Mouse (Mus musculus) v-Abl transformed pro-B cells (cell line): ENCODE data around the gene Hoxc8.

ENCODE experiments used
- in situ Hi-C, 2 experiments: fragments of 400-800 bp; cut with MboI; formaldehyde crosslinking; loops; one replicate each; pipeline ENCODE4 v1.15.1; 2025; ENCODE audit not compliant: unreplicated experiment in 2 of 2

Hoxc8 gene

DNA sequence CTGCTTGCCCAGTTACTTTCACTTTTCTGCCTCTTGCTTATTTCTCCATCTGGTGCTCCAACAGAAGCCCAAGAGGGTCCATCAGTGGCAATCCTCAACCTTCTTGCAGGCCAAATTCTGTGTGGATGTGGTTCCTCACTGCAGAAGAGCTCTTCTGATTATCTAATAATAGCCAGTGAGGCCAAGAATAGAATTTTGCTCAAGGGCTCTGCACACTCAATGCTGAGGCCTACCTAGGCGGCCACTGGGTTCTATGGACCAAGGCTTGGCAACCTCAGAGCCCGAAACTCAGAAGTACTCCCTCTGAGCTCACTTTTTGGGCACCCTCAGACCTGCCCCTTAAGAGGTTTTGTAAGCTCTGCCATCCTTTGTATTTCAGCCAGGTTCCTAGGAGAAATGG, 11.0 kb downstream of the Hoxc8 start:
- in situ Hi-C loops = no loop called here

DNA sequence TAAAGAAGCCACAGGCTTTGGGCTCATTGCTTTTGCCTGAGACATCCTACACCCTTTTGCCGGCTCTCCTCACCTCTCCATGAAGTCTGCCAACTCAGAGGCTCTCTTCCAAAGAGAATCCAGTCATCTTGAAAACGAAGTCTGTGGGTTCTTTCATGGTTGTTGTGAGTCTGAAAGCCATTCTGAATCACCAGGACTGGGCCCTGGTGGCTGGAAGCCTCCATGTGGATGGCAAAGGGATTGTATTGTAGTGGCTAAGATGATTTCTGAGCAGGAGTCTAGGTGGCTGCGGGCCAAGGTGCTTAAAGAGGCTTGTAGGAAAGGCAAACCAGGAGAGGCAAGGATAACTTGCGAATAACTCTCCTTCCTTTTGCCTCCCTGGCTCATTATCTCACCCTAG, 11.7 kb downstream of the Hoxc8 start:
- in situ Hi-C loops = no loop called here

DNA sequence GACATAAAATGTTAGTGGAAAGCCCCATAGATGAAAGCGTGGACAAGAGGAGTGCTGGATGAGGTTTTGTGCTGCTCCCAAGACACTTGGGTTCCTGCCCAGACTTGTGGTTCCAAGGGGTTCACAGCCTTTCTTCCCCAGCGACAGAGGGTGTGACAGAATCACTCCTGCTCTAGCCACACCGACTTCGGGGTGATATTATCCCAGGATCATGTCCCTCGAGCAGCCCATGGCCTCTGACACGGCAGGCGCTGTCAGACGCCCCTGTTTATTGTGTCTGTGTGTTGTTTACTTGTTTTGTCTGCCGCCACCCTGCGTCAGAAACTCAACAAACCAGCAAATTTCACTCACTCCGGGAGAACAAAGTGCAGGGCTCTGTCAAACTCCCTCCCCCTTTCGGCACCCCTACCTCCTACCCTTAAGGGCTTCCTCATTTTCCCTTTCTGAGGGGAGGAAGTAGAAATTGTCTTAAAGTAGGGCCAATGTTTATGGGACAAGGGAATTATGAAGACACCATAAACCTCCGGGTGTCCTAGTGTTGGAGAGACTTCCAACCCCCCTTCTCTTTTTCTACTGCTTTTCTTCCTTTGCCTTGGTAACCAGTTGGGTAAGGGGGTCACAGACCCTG, 12.5 kb downstream of the Hoxc8 start:
- in situ Hi-C loops = no loop called here

DNA sequence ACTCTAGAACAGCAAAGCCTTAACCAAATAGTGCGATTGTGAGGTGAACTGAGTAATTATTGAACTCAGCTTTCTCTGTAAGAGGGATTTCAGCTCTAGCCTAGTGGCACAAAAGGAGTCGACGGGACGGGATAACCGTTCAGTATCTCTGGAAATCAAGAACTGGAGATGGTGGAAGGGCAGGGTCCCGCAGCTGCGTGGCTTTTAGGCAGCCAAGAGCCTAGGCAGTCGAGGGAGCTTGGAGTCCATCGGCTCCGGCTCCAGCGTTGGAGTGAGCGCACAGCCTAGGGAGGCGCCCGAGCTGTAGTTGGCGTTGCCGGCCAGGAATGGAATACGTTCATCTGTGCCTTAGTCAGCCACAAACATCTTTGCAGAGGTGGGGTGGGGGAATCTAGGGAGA, 14.9 kb downstream of the Hoxc8 start:
- in situ Hi-C loops = no loop called here

DNA sequence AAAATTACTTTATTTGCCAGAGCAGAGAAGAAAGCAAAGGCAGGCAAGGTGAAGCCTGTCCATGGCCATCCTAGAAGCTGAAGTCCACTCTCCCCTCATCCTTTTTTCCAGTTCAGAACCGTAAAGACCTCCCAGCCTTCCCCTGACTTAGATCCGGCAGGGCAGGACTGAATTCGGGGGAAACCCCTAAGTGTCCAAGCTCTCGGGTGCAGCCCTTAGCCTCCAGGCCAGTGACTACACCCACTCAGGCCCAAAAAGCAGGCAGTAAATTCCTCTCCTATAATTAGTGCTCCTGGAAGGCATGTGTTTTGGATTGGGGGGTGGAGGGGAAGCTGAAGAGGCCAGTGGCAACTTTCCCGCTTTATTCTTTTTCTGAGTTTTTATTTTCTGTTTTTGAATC, 15.4 kb downstream of the Hoxc8 start:
- in situ Hi-C loops = no loop called here

DNA sequence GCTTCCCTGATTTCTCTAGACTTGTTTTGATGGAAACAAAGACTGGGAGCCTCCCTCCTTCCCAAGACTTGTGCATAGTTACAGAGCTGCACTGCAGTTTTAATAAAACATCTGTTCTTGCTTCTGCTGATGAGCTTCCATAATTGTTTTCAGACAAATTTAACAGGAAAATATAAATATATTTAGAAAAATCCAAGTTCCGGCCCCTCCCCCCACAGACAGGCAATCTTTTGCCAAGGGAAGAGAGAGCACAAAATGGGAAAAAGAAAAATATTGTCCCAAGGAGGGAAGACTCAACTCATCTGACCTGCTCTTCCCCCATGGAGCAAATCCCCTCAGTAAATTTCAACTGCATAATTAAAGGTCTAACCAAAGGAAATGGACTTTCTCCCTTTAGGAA, 15.9 kb downstream of the Hoxc8 start:
- in situ Hi-C loops = no loop called here

DNA sequence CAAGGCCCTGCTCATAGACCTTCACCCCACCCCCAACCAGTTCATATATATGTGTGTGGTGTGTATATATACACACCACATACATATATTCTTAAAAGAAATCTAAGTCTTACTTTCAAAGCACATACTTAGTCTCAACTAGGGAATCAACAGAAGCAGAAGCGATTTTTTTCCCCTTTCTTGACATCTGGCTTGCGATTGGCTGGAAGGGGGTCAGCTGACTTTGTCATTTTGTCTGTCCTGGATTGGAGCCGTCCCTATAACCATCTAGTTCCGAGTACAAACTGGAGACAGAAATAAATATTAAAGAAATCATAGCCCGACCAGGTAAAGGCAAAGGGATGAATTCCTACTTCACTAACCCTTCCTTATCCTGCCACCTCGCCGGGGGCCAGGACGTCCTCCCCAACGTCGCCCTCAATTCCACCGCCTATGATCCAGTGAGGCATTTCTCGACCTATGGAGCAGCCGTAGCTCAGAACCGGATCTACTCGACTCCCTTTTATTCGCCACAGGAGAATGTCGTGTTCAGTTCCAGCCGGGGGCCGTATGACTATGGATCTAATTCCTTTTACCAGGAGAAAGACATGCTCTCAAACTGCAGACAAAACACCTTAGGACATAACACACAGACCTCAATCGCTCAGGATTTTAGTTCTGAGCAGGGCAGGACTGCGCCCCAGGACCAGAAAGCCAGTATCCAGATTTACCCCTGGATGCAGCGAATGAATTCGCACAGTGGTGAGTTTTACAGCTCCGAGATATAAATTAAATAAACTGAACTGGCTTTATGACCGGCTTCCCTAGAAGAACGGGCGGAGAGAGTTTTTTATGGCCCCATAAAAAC, 19.1 kb downstream of the Hoxc8 start:
- in situ Hi-C loops = loop anchor here in 1 of 2 experiments (5.0 kb wide), 1 partner anchor 163 kb away; no protein-coding TSS in a partner anchor

DNA sequence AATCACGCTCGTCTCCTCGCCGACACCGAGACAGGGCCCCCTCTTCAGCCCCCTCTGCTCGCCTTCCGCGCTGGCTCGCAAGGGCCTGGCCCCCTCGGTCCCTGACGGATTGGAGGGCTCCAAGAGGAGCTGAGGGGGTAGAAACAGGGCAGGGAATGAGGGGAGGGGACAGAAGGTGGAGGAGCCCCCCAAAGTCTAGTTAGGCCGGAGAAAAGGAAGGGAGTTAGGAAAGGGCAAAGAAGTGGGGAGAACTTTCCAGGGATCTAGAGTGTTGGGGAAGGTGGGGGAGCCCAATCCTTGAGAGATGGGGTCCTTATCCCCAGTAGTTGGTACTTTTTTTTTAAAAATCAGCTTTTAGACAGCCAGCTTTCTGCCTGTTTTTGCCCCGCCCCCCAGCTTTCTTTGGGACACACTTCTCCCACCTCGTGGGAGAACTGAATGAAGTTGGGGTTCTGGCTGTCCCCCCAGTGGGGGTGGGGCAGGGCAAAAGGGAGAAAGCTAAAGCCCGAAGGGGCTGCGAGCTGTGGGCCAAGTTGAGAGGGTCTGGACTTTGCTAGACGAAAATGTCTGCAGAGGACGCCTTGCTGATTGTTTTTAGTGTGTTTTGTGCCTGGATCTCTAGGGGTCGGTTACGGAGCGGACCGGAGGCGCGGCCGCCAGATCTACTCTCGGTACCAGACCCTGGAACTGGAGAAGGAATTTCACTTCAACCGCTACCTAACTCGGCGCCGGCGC, 19.9 kb downstream of the Hoxc8 start:
- in situ Hi-C loops = loop anchor here in 1 of 2 experiments (5.0 kb wide), 1 partner anchor 162 kb away; no protein-coding TSS in a partner anchor

DNA sequence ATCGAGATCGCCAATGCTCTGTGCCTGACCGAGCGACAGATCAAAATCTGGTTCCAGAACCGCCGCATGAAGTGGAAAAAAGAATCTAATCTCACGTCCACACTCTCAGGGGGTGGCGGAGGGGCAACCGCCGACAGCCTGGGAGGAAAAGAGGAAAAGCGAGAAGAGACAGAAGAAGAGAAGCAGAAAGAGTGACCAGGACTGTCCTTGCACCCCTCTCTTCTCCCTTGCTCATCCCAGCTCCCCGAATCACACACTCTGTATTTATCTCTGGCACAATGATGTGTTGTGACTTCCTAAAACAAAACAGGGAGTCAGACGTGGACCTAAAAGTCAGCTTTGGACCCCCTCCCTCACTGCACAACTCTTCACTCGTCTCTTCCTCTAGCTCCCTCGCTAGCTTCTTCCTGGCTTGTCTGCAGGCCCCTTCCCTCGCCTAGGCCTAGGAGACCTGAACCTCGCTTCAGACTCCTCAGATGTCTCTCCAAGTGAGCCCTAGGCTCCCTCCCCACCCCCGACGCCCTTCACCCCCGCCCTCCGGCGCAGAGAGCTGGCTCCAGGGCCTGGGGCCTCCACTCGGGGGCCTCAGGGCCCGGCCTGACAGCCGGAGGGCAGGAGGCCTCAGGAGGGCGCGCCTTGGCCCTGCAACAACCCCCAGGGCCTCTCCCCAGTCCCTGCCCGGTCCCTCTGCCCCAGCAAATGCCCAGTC, 20.6 kb downstream of the Hoxc8 start:
- in situ Hi-C loops = loop anchor here in 1 of 2 experiments (5.0 kb wide), 1 partner anchor 161 kb away; no protein-coding TSS in a partner anchor

DNA sequence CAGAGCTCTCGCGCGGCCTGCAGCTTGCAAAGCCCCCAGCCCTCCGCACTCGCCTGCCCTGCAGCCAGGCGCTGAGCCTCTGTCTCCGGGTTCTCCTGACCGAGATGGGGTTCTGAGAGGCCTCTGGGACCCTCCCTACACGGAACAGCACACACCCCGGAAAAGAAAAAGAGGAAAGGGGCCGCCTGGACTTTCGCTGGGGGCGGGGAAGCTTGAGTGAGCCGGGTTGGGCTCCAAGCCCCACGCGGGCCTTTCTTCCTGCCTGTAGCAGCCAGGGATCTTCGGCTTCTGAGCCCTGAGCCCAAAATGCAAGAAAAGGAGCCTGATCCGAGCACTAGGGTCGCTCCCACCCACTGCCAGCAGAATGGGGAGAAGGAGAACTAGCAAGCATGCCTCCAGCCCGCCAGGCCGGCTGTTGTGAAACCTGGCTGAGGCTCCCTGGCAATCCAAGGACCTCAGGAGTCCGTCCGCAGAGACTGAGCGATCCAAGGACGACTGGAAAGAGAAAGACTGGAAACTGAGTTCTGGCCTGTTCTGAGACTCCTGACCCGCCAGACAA, 21.6 kb downstream of the Hoxc8 start:
- in situ Hi-C loops = loop anchor here in 1 of 2 experiments (5.0 kb wide), 1 partner anchor 160 kb away; no protein-coding TSS in a partner anchor

DNA sequence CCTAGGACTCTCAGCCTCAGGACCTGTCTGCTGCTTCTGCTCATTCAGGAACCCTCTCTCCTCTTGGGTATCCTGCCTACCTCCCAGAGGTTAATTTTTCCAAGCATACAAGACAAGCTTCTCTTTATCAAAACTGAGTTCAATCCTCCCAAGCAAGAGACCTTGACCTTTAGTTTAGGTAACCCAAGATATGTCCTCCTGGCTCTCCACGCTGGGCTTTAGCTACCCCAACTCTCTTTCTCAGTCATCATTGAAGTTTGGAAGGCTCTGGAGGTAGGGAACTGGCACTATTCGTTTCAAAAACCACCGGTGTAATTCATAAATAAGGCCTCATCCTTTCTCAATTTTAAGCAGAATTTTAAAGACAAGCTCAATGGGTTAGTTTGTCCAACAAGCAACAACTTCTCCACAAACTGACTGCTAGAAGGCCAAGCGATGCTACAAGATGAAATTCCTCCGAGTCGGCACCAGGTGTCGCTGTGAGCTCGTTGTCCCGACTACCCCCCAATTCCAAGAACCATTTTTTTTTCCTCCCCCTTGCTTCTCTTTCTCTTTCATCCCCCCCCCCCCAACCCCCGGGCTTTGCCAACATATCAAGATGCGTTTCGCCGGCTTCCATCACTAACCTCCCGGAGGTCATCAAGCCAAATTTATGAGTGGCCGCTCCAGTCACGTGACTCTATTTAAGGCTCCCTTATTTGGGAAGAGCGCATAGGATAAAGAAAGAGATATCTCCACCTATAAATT, 23.0 kb downstream of the Hoxc8 start:
- in situ Hi-C loops = loop anchor here in 1 of 2 experiments (5.0 kb wide), 1 partner anchor 159 kb away; no protein-coding TSS in a partner anchor

DNA sequence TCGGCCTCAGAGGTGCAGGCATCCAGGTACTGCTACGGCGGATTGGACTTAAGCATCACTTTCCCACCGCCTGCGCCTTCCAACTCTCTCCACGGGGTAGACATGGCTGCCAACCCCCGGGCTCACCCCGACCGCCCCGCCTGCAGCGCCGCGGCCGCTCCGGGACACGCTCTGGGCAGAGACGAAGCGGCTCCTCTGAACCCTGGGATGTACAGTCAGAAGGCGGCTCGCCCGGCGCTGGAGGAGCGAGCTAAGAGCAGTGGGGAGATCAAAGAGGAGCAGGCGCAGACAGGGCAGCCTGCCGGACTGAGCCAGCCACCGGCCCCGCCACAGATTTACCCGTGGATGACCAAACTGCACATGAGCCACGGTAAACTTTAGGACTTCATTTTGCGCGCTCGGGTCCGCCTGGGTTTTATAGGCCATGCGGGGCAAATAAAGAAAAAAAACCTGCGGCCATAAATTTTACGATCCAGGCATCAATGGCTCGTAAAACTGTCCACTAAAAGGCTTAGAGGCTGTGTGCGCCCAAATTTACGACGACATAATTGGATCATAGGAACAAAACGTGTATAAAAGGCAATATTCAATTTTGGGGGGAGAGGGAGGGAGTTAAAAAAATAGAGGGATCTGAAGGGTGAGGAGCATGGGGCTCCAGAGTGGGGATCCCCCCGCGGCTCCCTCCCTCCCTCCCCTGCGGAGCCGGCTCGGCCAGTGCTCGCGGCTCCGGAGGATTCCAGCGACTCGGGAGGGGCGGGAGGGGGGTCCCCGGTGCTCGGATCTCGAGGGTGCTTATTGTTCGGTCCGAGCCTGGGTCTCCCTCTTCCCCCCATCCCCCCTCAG, 24.0 kb downstream of the Hoxc8 start:
- in situ Hi-C loops = loop anchor here in 1 of 2 experiments (5.0 kb wide), 1 partner anchor 158 kb away; no protein-coding TSS in a partner anchor

DNA sequence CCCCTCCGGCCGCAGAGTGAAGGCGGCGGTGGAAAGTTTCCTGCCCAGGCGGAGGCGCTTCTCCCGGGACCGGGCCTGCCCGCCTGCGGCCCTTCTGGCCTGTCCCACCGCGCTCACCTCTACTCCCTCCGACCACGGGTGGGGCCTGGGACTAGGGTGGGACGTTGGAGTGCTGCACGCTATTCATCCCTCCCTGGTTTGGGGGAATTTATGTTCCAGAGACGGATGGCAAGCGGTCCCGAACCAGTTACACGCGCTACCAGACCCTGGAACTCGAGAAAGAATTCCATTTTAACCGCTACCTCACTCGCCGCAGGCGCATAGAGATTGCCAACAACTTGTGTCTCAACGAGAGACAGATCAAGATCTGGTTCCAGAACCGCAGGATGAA, 24.6 kb downstream of the Hoxc8 start:
- in situ Hi-C loops = no loop called here

DNA sequence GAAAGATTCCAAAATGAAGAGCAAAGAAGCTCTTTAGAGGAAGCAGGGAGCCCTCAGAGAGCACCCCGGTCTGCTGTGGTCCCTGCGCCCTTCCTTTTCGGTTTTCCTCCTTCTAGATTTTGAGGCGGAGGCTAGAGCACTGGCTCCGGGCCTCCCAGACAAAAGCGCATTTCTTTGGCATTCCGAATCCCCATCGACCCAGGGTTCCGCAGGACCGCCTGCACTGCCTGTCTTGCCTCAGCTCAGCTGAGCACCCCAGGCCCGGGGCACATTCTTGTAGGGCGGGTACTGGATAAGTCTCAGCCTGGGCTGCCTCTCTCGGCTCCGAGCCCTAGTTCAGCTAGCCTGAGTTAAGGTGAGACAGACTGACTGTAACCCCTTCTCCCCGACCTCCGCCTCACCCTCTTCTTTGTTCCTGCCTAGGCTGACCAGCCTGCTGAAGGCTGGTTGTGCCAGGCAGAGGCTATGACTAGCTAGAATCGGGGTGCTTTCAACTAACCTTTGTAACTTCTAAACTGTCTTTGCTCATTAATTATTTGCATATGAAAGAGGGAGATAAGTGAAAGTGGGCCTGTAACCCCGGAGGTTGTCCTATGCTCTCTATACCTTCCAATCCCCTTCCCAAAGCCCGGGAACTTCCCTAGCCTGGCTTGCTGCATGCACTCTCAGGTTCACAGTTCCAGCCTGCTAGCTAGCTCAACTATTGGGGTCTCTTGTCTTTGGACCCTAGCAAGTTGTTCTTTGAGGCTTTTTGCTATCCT, 25.2 kb downstream of the Hoxc8 start:
- in situ Hi-C loops = no loop called here

DNA sequence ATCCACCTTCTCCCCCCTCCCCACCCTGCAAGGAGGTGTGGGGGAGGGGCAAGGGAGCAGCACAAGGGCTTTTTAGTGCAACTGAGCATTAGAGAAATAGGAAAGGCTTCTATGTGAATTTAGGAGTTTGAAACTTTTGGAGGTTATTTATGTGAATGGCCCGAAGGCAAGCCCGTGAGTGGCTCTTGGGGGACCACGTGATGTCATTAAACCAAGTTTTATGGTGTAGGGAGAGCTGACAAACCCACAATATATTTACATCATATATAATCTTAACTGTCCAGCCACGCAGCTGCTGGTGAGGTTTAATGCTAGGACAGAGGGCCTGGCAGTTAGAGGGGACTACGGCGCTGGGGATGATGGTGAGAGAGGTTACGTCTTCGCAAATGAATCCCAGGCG, 28.2 kb downstream of the Hoxc8 start, which contains the start of gene Hoxc4:
Gene Hoxc4 (plus strand): TSS at position 299 of the 400 bp plus-strand sequence.
- in situ Hi-C loops = no loop called here

DNA sequence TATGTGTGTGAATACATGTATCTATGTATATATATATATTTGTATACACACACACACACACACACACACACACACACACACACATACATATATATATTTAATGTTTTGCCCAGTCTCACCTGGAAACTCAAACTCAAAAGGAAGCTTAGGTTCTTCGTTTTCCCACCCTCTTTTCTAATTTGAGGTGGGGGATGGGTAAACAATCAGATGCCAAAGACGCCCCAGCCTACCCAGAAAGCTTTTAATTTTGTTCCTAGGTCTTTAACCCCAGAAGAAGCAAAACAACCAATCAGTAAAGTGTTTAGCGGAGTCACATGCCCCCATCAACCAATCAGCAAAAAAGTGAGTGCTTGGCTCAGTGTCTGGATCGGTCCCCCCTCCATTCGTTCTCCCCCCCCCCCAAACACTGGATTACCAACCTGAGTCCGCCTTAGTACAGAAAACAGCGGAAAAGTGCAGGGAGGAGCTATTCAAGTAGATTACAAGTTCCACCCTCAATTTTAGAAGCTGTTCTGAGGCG, 30.6 kb downstream of the Hoxc8 start:
- in situ Hi-C loops = no loop called here

DNA sequence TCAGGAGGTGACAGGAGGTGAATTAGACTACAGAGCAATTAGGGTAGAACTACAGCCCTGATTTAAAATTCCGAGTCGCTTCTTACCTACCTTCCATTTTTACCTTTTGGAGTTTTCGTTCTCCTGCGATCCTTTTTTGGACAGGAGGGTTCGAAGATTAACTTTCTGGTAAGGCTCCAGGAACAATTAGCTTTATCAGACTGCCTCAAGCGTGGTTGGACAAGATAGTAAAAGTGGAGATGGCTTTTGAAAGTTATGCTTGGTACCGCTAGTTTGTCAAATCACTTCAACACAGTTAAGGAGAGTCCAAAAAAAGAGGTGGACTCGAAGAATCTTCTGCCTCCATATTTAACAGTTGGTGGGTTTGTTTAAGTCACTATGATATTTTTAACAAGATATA, 31.1 kb downstream of the Hoxc8 start:
- in situ Hi-C loops = no loop called here
